Mouse (Mus musculus) NIH3T3 (cell line): ENCODE measurements around the gene Prss33.

ENCODE experiments used
- DNase-seq: peaks from one replicate; pipeline ENCODE4 v3.0.0-alpha.2; 2012; ENCODE audit warnings: low read depth

The Prss33 gene

DNA sequence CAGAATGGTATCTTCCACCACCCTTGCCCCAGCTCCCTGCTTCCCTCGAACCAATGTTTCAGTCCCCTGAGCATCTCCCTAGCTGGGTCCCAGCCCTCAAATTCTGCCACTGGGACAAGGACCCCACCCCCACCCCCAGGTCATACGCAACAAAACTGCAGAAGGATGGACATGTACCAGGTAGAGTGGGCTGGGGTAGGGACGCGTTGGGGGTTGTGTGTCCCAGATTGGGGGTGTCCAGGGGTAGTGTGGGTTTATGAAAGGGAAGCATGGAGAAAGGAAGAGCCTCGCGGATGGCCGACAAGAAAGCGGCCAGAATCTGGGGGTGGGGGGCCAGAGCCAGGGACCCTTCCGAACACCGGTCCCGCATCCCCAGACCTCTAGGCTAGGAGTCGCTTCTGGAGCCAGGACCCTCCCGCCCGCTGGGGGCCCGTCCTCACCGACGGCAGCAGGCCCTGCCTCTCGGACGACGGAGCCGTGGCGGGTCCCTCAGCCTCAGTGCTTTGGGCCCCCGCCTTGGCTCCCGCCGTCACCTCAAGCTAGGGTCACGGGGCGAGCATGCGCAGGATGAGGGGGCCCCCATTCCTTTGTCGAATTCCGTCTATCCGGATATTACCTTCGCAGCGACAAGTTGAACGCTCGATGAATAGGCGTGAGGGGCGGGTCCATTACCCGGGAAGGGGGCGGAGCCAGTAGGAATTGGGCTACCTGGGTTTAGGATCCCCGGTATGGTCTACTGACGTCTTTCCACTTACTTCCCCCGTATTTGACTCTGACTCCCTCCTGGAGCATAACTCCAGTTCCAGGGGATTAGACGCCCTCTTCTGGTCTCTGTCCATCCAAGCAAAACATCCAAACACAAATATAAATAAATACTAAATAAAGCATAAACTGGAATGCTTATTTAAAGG lies 50.0 kb downstream of the Prss33 start, which contains the start of gene Flywch2:
Gene Flywch2, minus strand, starts transcription at position 521 of the 911 bp plus-strand sequence.
- no peak for DNase-seq

DNA sequence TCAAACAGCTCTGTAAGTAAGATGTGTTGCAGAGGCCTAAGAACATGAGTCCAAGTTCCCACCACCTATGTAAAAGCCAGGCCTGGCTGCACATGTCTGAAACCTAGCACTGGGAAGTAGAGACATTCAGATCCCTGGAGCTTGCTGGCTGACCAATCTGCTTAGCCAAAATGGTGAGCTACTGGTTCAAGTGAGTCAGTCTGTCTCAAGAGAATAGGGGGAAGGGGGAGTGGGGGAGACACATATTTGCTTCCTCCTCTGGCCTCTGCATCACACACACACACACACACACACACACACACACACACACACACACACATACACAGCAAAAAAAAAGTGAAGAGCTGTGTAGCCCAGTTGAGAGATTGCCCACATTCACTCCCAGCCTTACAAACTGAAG lies 52.5 kb downstream of the Prss33 start:
- DNase-seq, result peak; percentile 76
